Mouse (Mus musculus) left cerebral cortex, adult 9 months (tissue): ENCODE measurements around the gene Olfr1209.

Source experiments
- DNase-seq, 2 experiments: peaks; one replicate each; pipeline ENCODE4 v3.0.0; 2022; ENCODE audit warnings: low spot score in 2 of 2

The Olfr1209 gene

GRCm38 (mm10) chr2:88915057-88915456 lies at the start of gene Olfr1209:
Olfr1209 (minus strand) TSS chr2:88915157.
- no peak for DNase-seq

GRCm38 (mm10) chr2:88953669-88954068 lies 38.7 kb upstream of the Olfr1209 start, which contains the start of gene Olfr1212:
Olfr1212 (plus strand) TSS chr2:88953969.
- DNase-seq = no peak

GRCm38 (mm10) chr2:88938011-88938410 lies 23.1 kb upstream of the Olfr1209 start, which contains the start of gene Olfr1211:
Olfr1211 (minus strand) TSS chr2:88938111.
- DNase-seq = no peak

- no peak for DNase-seq
These were observed 12.7 kb downstream of the Olfr1209 start, which contains the start of gene Olfr1208 for GRCm38 (mm10) chr2:88902211-88902610. Olfr1208 (minus strand) TSS chr2:88902311.

GRCm38 (mm10) chr2:88862931-88863330 lies 52.0 kb downstream of the Olfr1209 start, which contains the start of gene Olfr1206:
Olfr1206 (plus strand) TSS chr2:88863231.
- no peak for DNase-seq
